Mouse (Mus musculus): ENCODE data around the gene Lama1.
"Not testable (repeated sequence)": the region's sequence is repeated elsewhere in the genome, so short reads cannot be mapped to it uniquely, and the experiment has no call there.

Lama1 gene

DNA sequence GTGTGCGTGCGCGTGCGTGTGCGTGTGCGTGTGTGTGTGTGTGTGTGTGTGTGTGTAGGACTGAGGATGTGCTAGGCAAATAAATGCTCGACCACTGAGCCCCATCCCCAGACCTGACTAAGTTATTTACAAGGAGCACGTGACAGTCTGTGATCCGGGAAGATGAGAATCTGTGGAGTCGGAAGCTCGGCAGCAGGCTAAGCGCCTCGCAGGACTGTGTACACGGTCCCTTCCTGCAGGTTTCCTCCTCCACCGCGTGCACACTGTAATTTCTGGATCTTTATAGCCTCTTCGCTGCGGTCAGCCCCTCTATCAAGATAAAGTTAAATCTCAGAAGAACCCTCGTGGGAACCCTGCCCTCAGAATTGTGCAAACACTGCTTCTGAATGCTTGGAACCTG is 18.4 kb downstream of the Lama1 start:
- no peak for DNase-seq (ENCODE audit: low read depth, low spot score)

DNA sequence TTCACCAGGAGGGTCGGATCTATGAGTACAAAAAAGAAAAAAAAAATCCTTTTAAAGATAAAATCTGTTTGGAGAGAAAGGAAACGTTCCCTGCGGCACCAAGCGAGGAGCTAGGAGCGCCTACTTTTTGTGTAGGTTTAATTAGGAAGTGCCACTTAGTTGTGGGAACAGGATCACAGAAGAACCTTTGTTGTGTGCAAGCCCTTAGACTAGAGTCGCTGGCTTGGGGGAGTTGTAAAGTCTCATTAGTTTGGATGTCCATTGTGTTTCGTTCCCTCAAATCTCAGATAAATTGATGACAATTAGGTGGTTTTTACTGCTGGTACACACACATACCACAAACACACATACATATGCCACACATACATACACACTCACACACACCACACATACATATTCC is 25.0 kb downstream of the Lama1 start:
- DNase-seq (ENCODE audit: low read depth, low spot score) = no peak

DNA sequence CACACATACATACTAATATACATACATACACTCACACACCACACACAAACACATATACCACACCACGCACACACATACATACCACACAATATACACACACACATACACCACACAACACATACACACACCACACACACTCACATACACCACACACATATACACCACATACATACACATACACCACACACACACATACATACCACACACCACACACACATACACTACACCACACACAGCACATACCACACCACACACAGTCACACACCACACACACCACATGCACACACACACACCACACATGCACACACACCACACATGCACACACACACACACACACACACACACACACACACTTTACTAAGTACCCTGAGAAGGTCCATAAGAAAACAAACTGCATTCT is 25.5 kb downstream of the Lama1 start:
- no peak for DNase-seq (ENCODE audit: low read depth, low spot score)

DNA sequence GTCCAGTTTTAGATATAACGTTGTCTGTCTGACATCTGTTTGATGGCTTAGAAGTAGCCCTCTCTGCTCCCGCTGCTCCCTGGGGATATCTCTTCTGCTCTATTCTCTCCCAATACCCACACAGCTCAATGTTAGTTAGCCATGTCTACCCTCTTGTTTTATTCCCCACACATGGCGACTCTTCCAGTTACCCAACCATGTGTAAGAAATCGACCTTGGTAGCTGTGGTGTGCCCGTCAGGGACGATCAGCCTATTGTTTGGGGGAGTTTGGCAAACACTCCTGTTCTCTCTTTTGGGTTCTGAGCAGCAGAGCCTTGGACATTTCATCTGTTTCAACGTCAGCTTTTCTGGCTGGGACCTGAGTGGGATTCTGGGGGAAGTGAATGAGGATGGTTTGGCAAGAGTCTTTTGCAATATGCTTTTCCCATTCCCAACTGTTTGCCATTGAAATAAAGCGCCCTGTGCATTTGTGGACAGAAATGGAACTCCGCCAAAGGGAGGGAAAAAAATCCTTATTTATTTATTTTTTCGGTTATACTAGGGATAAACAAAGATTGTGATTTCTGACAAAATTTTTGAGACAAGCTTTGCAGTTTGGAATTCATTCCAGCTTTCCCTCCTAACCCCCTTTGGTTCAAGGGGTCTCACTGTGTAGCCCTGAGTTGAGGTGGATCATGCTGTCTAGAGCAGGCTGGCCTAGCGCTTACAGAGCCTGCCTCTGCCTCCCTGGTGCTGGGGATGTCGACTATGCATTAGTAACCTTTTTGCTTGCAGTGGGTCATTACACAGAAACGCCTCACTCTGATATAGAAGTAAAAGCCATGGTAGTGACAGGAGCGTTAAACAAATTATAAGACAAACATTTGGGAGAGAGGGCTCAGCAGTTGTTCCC is 26.4 kb downstream of the Lama1 start:
- no peak for DNase-seq (ENCODE audit: low read depth, low spot score)

DNA sequence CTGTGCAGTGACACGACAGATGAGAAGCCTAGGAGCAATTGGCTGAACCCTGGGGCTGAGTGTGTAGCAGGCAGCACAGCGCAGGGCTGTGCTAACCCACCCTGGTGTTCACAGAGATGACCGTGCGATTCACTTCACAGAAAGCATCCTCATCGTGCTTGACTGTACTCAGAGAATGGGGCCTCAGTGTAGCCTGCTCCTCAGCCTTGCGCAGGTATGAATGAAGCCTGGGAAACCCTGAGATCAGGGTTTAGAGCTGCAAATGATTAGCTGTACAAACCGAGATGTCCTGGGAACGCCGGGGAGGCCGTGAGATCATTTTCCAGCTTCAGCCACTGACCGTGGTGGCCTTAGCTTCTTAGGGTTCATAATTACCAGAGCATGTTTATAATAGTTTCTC is 29.5 kb downstream of the Lama1 start:
- DNase-seq (ENCODE audit: low read depth, low spot score) = no peak

DNA sequence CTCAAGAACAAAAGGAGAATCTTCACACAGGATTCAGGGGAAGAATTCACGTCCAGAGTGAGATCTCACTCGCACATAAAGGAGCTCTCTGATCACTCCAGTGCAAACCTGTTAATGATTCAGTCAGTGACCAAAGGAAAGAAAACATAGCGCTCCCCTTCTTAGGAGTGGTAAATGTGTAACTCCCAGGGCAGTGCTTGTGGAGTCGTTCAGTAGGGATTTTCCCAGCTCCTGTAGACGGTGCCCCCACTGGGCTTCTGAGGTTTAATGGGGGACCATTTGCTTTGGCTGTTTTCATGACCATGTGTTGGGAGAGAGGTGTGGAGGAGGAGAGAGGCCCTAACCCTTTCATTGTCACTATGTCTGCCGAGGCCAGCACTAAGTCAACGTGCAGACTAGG is 31.7 kb downstream of the Lama1 start:
- DNase-seq (ENCODE audit: low read depth, low spot score) = no peak

DNA sequence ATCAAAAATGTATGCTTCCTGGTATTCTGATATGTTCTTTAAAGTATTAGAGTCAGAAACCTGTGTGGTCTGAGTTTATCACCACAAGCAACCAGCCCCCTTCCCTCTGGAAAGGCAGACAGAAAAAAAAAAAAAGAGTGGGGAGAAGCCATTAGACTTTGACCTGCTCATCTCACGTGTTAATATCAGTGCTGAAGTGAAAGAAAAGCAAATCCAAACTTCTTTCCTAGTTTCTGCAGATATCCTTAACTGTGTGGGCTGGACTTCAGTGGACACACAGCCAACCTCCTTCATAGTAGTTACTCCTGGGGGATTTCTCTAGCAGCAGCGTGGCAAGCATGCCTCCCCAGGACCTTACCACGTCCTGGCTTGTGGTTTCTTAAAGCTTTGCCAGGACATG is 34.0 kb downstream of the Lama1 start:
- no peak for DNase-seq (ENCODE audit: low read depth, low spot score)

DNA sequence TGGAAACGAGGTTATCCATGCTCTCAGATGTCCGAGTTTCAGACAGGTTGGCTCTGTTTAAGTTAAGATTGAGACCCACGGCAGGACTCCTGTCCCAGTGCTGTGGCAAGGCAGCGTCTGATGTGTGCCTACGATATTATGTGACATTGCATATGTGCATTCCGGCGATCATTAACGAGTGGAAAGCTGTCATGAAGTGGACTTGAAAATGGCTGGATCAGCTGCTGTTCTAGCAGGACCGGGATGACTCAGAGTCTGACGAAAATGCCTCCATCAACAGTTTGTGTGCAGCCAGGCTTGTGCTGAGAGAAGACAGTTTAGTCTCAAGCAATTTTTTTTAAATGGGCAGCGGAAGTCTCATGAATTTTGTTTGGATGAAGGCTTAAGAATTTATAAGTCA is 34.9 kb downstream of the Lama1 start:
- no peak for DNase-seq (ENCODE audit: low read depth, low spot score)

DNA sequence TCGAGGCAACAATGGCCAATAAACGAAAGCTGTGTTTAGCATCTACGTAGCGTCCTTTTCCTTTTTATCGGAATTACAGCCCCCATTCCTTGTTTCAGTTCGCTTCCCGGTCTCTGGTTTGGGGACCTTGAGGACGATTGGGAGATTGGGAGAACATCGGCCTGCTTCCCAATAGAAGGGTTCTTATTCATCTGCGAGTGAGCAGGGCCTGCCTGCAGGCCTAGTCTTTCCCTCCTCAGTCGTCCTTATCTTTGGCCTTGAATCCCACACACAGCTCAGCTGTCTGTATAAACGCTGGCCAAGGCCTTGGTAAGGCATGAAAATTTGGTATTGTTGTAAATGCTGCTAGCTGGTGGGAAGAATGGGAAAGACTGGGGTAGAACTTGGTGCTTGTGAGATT is 36.5 kb downstream of the Lama1 start:
- DNase-seq (ENCODE audit: low read depth, low spot score) = no peak

DNA sequence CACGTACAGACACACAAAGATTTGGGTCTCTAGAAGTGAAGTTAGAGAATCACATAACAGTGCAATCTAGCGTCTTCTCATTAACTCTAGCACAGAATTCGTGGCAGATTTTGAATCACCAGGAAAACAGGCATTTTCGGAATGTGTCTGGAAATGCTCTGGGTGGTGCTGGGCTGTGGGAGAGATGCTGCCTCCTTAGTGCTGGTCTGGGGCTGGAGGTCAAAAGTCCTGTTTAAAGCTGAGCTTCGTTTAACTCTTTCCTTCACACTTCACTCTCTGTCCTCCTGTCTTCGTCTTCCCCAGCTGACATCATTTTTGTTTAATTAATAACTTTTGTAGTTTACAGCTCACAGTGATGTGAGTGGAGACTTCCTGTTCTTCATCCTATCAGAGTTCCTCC is 38.7 kb downstream of the Lama1 start:
- DNase-seq (ENCODE audit: low read depth, low spot score) = no peak

DNA sequence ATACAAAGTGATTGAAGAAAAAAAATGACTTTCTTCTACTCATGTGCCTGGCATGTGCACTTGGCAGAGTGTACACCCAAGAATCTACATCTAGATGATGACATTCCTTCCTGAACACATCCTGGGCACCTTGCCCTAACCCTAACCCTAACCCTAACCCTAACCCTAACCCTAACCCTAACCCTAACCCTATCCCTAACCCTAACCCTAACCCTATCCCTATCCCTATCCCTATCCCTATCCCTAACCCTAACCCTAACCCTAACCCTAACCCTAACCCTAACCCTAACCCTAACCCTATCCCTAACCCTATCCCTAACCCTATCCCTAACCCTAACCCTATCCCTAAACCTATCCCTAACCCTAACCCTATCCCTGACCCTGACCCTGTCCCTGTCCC is 44.2 kb downstream of the Lama1 start:
- not testable (repeated sequence) for DNase-seq (ENCODE audit: low read depth, low spot score)

DNA sequence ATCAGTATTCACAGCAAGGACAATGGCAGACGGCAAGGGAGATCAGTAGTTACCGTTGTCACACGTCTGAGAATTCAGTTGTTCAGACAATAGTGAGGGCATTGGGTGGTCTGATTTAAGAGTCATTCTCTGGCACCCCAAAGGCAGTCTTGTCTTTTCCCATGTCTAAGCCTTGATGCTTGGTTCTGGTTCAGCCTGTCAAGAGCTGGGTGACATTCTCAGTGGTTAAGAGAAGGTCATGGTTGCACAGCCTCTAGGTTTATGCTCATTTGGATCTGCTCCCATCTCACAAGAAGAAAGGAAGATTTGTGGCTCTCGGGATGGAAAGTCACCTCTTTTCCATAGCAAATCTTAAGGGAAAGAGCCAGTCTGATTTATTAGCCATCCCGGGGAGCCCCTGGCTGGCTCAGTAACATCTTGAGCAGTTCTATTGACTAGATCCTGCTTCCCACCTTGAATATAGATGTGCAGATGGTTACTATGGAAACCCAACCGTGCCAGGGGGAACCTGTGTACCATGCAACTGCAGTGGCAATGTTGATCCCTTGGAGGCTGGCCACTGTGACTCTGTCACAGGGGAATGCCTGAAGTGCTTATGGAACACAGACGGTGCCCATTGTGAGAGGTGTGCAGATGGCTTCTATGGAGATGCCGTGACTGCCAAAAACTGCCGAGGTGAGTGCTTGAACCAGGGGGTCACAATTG is 67.3 kb downstream of the Lama1 start:
- peak; percentile 27 for DNase-seq (ENCODE audit: low read depth, low spot score)

DNA sequence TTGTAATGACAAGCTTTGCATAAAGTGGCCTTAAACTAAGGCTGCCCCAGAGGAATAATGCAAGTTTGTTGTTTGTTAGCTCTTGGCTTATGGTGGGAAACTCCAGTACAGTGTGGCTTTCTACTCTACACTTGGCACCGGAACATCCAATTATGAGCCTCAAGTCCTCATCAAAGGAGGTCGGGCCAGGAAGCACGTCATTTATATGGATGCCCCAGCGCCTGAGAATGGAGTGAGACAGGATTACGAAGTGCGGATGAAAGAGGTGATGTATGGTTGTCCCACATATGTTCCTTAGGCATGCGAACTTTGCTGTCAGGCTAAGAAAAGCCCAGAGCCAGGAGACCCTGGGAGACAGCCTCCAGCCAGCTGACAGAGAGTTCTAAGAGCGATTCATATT is 76.5 kb downstream of the Lama1 start:
- DNase-seq (ENCODE audit: low read depth, low spot score) = peak; percentile 2

DNA sequence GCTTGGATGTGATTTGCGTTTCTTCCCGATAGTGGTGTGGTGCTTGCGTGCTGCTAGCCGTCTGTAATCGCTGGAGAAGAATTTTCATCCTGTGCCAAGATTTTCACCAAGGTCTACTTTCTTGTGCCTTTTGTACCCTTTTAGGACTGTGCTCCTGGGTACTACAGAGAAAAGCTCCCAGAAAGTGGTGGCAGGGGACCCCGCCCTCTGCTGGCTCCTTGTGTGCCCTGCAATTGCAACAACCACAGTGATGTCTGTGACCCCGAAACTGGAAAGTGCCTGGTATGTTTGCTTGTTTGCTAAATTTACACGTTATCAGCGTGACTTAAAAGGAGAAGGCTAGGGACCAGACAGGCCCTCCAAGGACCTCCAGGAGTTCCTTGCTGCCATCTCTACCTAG is 79.7 kb downstream of the Lama1 start:
- peak; percentile 6 for DNase-seq (ENCODE audit: low read depth, low spot score)

DNA sequence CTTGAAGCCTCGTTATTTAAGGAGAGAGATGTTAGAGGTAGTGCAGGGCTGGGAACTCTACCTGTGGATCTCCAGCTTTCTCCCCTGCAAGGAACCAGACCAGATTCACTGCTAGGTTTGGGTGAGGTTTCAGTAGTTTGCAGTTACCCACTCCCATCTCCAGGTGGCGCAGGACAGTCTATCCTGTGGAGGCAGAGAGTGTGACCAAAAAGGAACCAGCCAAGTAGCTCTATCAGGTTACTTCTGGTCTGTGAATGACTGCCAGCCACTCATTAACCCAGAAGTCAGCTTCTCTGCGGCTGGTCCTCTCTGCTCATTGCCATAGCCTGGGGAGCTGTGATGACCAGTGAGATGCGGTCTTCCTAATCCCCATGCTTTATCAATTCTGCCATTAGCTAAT is 82.8 kb downstream of the Lama1 start:
- peak; percentile 45 for DNase-seq (ENCODE audit: low read depth, low spot score)

DNA sequence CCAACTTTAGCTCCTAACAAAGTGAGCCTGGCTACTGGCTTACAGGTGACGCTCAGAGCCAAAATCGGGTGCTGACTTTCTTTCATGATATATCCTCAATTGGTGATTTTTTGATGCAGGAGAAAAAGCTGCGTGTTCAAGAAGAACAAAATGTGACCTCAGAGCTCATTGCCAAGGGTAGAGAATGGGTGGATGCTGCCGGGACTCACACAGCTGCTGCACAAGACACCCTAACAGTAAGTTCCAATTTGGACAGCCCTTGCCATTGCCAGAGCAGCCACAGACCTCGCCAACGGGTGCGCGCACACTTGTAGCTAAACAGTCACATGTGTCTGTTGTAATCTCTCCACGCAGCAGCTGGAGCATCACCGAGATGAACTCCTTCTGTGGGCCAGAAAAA is 94.0 kb downstream of the Lama1 start:
- no peak for DNase-seq (ENCODE audit: low read depth, low spot score)

DNA sequence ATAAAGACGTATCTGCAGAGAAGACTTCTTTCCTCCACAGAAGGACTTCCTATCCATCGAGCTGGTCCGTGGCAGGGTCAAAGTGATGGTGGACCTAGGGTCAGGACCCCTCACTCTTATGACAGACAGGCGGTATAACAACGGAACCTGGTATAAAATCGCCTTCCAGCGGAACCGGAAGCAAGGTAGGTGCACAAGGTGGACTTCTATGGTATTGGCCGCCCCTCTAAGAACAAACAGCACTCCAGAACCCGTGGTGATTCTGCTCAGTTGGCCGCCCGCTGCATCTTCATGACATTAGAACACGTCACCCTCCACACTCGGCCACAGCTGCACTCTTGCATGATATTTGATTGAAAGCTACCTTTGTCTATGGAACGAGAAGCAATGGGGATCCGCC is 112.1 kb downstream of the Lama1 start:
- DNase-seq (ENCODE audit: low read depth, low spot score) = no peak

DNA sequence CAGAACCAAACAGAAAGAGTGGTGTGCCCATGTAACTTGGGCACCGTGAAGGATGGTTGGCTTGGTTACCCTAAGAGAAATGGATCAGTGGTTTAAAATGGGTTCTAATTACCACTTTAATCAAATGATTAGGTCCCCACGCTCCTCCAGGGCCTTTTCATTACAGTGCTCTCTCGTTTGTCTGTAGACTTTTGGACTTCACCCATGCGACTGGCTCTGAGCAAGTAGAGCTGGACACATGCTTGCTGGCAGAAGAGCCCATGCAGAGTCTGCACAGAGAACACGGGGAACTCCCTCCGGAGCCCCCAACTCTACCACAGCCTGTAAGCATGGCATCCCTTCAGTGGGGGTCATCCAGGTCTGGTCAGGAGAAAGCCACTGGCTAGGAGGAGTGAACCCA is 116.6 kb downstream of the Lama1 start:
- no peak for DNase-seq (ENCODE audit: low read depth, low spot score)

DNA sequence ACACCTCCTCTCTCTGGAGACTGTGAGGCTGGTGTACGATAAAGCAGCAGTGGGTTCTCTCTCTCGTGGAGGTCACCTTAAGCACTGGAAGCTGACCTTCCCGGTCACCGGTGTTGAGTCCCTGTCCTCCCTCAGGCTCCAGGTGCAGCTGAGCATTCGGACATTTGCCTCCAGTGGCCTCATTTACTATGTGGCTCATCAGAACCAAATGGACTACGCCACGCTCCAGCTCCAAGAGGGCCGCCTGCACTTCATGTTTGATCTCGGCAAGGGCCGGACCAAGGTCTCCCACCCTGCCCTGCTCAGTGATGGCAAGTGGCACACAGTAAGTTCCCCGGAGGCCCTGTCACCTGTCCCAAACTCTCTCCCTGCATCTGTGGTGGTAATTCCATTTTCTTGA is 118.7 kb downstream of the Lama1 start:
- no peak for DNase-seq (ENCODE audit: low read depth, low spot score)

DNA sequence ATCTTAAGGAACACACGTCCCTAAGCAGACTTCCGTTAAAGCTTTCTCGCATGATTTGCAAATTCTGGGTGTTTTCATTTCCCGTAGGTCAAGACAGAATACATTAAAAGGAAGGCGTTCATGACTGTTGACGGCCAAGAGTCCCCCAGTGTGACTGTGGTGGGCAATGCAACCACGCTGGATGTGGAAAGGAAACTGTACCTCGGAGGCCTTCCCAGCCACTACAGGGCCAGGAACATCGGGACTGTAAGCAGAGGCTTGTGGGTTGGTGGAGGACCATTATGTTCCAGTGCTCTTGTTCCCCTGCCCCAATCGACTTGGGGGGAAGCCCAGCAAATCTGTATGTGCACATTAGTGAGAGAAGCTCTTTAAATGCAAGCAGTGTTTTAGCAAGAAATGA is 119.9 kb downstream of the Lama1 start:
- no peak for DNase-seq (ENCODE audit: low read depth, low spot score)

DNA sequence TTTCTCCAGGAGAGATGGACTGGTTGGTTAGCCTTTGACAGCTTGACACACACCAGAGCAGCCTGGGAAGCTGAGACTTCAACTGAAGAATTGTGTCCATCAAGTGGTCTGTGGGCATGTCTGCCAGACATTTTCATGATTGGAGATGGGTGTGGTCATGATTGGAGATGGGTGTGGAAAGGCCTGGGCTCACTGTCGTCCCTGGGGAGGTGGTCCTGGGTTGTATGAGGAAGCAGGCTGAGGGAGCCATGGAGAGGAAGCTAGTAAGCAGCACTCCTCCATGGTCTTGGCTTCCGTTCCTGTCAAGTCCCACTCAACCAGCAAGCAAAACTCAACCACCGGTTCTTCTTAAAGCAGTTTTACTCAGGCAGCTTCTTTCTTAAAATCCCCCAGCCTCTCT is 130.4 kb downstream of the Lama1 start:
- no peak for DNase-seq (ENCODE audit: low read depth, low spot score)

DNA sequence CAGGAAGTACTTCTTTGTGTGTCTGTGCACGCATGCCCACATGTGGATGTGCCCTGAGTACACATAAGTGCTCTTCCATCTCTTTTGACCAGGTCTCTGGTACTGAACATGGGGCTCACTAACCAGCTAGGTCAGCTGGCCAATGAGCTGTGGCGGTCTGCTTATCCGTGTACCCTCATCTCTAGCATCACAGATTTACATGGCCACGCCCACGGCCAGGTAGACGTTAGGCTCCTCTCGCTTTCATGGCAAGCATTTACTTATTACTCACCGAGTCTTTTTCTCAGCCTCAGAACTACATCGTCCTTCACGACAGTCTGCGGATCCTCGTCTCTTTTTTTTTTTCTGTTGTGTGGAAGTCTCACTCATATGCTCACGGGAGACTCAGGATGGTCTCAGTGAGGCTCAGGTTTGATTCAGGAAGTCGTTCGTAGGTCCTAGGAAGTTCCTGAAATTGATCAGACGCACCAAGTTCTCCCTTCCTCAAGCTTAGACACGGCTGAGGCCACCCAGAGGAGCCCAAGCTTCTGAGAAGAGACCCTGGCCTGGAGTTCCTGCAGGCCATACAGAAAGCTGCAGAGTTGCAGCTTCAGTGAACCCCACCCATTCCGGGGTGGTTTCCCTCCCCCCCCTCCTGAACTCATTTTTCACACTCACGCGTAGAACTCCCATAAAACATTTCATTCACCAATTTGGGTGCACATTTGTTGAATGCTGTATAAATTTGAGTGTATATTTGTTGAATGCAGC is 139.3 kb downstream of the Lama1 start:
- no peak for DNase-seq (ENCODE audit: low read depth, low spot score)
